Mouse (Mus musculus): ENCODE measurements around the gene Slc9a3r1.

Gene Slc9a3r1

GRCm38 (mm10) chr11:115188539-115189231 lies 25.5 kb downstream of the Slc9a3r1 start:
- DNase-seq (ENCODE audit: low read depth, low spot score): no peak

- no peak for DNase-seq (ENCODE audit: low read depth, low spot score)
Observed at GRCm38 (mm10) chr11:115189304-115189703, 26.2 kb downstream of the Slc9a3r1 start.

- no peak for DNase-seq (ENCODE audit: low read depth, low spot score)
Observed at GRCm38 (mm10) chr11:115192180-115192579, 29.0 kb downstream of the Slc9a3r1 start.

- no peak for DNase-seq (ENCODE audit: low read depth, low spot score)
Observed at GRCm38 (mm10) chr11:115194693-115195092, 31.6 kb downstream of the Slc9a3r1 start.

GRCm38 (mm10) chr11:115195933-115196332 lies 32.8 kb downstream of the Slc9a3r1 start:
- no peak for DNase-seq (ENCODE audit: low read depth, low spot score)

- no peak for DNase-seq (ENCODE audit: low read depth, low spot score)
Observed at GRCm38 (mm10) chr11:115197558-115197957, 34.4 kb downstream of the Slc9a3r1 start.

GRCm38 (mm10) chr11:115198932-115199384 lies 35.8 kb downstream of the Slc9a3r1 start:
- no peak for DNase-seq (ENCODE audit: low read depth, low spot score)

GRCm38 (mm10) chr11:115200520-115200919 lies 37.4 kb downstream of the Slc9a3r1 start:
- DNase-seq (ENCODE audit: low read depth, low spot score): no peak

GRCm38 (mm10) chr11:115202316-115202715 lies 39.2 kb downstream of the Slc9a3r1 start:
- DNase-seq (ENCODE audit: low read depth, low spot score): no peak

GRCm38 (mm10) chr11:115202756-115203155 lies 39.6 kb downstream of the Slc9a3r1 start:
- no peak for DNase-seq (ENCODE audit: low read depth, low spot score)

- DNase-seq (ENCODE audit: low read depth, low spot score): no peak
Observed at GRCm38 (mm10) chr11:115208126-115208525, 45.0 kb downstream of the Slc9a3r1 start.

- DNase-seq (ENCODE audit: low read depth, low spot score): no peak
Observed at GRCm38 (mm10) chr11:115208776-115209732, 45.9 kb downstream of the Slc9a3r1 start.

- DNase-seq (ENCODE audit: low read depth, low spot score): no peak
Observed at GRCm38 (mm10) chr11:115209958-115210357, 46.8 kb downstream of the Slc9a3r1 start.

- no peak for DNase-seq (ENCODE audit: low read depth, low spot score)
Observed at GRCm38 (mm10) chr11:115212116-115212515, 49.0 kb downstream of the Slc9a3r1 start.

GRCm38 (mm10) chr11:115215123-115215522 lies 52.0 kb downstream of the Slc9a3r1 start:
- DNase-seq (ENCODE audit: low read depth, low spot score): no peak

- no peak for DNase-seq (ENCODE audit: low read depth, low spot score)
Observed at GRCm38 (mm10) chr11:115217439-115218410, 54.6 kb downstream of the Slc9a3r1 start.

- DNase-seq (ENCODE audit: low read depth, low spot score): no peak
Observed at GRCm38 (mm10) chr11:115219263-115219662, 56.1 kb downstream of the Slc9a3r1 start.

GRCm38 (mm10) chr11:115219685-115220084 lies 56.5 kb downstream of the Slc9a3r1 start:
- no peak for DNase-seq (ENCODE audit: low read depth, low spot score)

- no peak for DNase-seq (ENCODE audit: low read depth, low spot score)
Observed at GRCm38 (mm10) chr11:115222077-115222476, 58.9 kb downstream of the Slc9a3r1 start.

GRCm38 (mm10) chr11:115222570-115222969 lies 59.4 kb downstream of the Slc9a3r1 start:
- DNase-seq (ENCODE audit: low read depth, low spot score): no peak

GRCm38 (mm10) chr11:115223451-115223850 lies 60.3 kb downstream of the Slc9a3r1 start:
- DNase-seq (ENCODE audit: low read depth, low spot score): no peak

Data from brain, embryonic 18.5 days (tissue).